Mouse (Mus musculus) spleen, adult 2 months (tissue): ENCODE measurements around the gene Aatk.

Experiments
- CTCF ChIP-seq: fragments of 200-500 bp; IDR thresholded peaks from 2 replicates; pipeline ENCODE4 v1.5.1; 2011; ENCODE audit warnings: mild to moderate bottlenecking, inconsistent platforms; ENCODE audit not compliant: insufficient read depth, insufficient read length, insufficient replicate concordance; ENCODE audit errors: extremely low read depth
- POLR2A ChIP-seq: fragments of 200-500 bp; IDR thresholded peaks from 2 replicates; pipeline ENCODE4 v1.6.1; 2011; ENCODE audit warnings: low read depth, low read length, inconsistent platforms

DNA sequence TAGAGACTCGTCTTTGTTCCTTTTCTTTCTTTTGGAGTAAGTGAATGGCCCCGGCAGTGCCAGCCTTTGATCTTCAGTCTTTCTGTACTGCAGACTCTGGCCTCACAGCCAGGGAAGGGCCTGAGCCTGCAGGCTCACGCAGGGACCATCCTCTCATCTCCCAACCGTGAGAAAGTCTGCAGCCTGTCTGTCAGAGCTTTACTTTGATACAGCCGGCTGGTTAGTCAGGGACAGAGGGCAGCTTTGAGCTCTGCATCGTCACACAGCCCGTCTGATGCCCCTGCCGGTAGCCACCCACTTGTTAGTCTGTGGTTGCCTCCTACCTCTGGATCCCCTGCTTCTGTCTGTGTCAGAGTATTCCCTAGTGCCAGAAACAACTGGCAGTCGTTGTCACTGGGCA, 81.9 kb downstream of the Aatk start:
- no peak for TF ChIP-seq CTCF
- TF ChIP-seq POLR2A = no peak
